Mouse (Mus musculus): ENCODE data around the gene Lpcat4.

The Lpcat4 gene

GRCm38 (mm10) chr2:112239212-112239934 lies at the start of gene Lpcat4:
TSS of gene Lpcat4 (plus strand) at chr2:112239468.
- DNase-seq (ENCODE audit: extremely low spot score): peak; percentile 90

- peak; percentile 45 for DNase-seq (ENCODE audit: extremely low spot score)
Measured at GRCm38 (mm10) chr2:112196859-112197258, 42.4 kb upstream of the Lpcat4 start.

GRCm38 (mm10) chr2:112203056-112203455 lies 36.2 kb upstream of the Lpcat4 start:
- DNase-seq (ENCODE audit: extremely low spot score): no peak

- DNase-seq (ENCODE audit: extremely low spot score): no peak
Measured at GRCm38 (mm10) chr2:112210142-112210541, 29.1 kb upstream of the Lpcat4 start.

- DNase-seq (ENCODE audit: extremely low spot score): no peak
Measured at GRCm38 (mm10) chr2:112210699-112211098, 28.6 kb upstream of the Lpcat4 start.

GRCm38 (mm10) chr2:112215977-112216376 lies 23.3 kb upstream of the Lpcat4 start:
- DNase-seq (ENCODE audit: extremely low spot score): peak; percentile 8

GRCm38 (mm10) chr2:112217614-112218013 lies 21.7 kb upstream of the Lpcat4 start:
- no peak for DNase-seq (ENCODE audit: extremely low spot score)

GRCm38 (mm10) chr2:112220880-112221279 lies 18.4 kb upstream of the Lpcat4 start:
- no peak for DNase-seq (ENCODE audit: extremely low spot score)

GRCm38 (mm10) chr2:112222607-112223006 lies 16.7 kb upstream of the Lpcat4 start:
- no peak for DNase-seq (ENCODE audit: extremely low spot score)

GRCm38 (mm10) chr2:112224356-112224755 lies 14.9 kb upstream of the Lpcat4 start:
- no peak for DNase-seq (ENCODE audit: extremely low spot score)

GRCm38 (mm10) chr2:112232623-112233022 lies 6.6 kb upstream of the Lpcat4 start:
- DNase-seq (ENCODE audit: extremely low spot score): no peak

GRCm38 (mm10) chr2:112236620-112237019 lies 2.6 kb upstream of the Lpcat4 start:
- DNase-seq (ENCODE audit: extremely low spot score): no peak

- DNase-seq (ENCODE audit: extremely low spot score): no peak
Measured at GRCm38 (mm10) chr2:112238006-112238405, 1.3 kb upstream of the Lpcat4 start.

GRCm38 (mm10) chr2:112239935-112240721 lies 860 bp downstream of the Lpcat4 start:
- DNase-seq (ENCODE audit: extremely low spot score): peak; percentile 48

- no peak for DNase-seq (ENCODE audit: extremely low spot score)
Measured at GRCm38 (mm10) chr2:112241787-112242186, 2.5 kb downstream of the Lpcat4 start.

GRCm38 (mm10) chr2:112245307-112245706 lies 6.0 kb downstream of the Lpcat4 start:
- no peak for DNase-seq (ENCODE audit: extremely low spot score)

GRCm38 (mm10) chr2:112246193-112246592 lies 6.9 kb downstream of the Lpcat4 start:
- DNase-seq (ENCODE audit: extremely low spot score): no peak

- no peak for DNase-seq (ENCODE audit: extremely low spot score)
Measured at GRCm38 (mm10) chr2:112247323-112247722, 8.1 kb downstream of the Lpcat4 start.

GRCm38 (mm10) chr2:112249780-112250453 lies 10.6 kb downstream of the Lpcat4 start:
- DNase-seq (ENCODE audit: extremely low spot score): no peak

- DNase-seq (ENCODE audit: extremely low spot score): no peak
Measured at GRCm38 (mm10) chr2:112254675-112255515, 15.6 kb downstream of the Lpcat4 start.

- DNase-seq (ENCODE audit: extremely low spot score): no peak
Measured at GRCm38 (mm10) chr2:112259241-112259962, 20.1 kb downstream of the Lpcat4 start, which contains the start of gene Nutm1. TSS of gene Nutm1 (minus strand) at chr2:112259291.
